Mouse (Mus musculus): Measurements from ENCODE around the gene Fam32a. TPM values are rescaled to one million over a fixed set of nuclear protein-coding genes. Genes with fewer than 3 reads are reported as not detected.

Gene Fam32a
- total RNA-seq (2021): 10 to 100 TPM; 10.9 to 13.4 TPM
- long read RNA-seq, experiment 1, transcript Fam32a-201 (4 exons, 2,564 nt): major isoform, 28 of 34 reads
- long read RNA-seq, experiment 1, partial matches to known transcripts: 4 of 34 reads
- long read RNA-seq, experiment 1, other reads (novel, unspliced or antisense): 1 of 34 reads
- long read RNA-seq, experiment 2, transcript Fam32a-201 (4 exons, 2,564 nt): major isoform, 37 of 41 reads
- long read RNA-seq, experiment 2, partial matches to known transcripts: 3 of 41 reads
- long read RNA-seq, experiment 2, other reads (novel, unspliced or antisense): 0 of 41 reads

GRCm38 (mm10) chr8:72219541-72220363 is at the start of gene Fam32a:
TSS of gene Fam32a (plus strand) at chr8:72219730.
- DNase-seq: peak; percentile 87

GRCm38 (mm10) chr8:72177346-72177925 is 42.1 kb upstream of the Fam32a start:
- DNase-seq: peak; percentile 66
- intact Hi-C loops (cut with DNase I; ENCODE audit: low total_unique reads): loop anchor here (5.0 kb wide), 1 partner anchor 190 kb away; no protein-coding TSS in a partner anchor

More at GRCm38 (mm10) chr8:72219541-72220363, at the start of gene Fam32a:
- intact Hi-C loops (cut with DNase I; ENCODE audit: low total_unique reads): loop anchor here (5.0 kb wide), 1 partner anchor 47 kb away; no protein-coding TSS in a partner anchor

- DNase-seq: no peak
- intact Hi-C loops (cut with DNase I; ENCODE audit: low total_unique reads): no loop called here
Observed at GRCm38 (mm10) chr8:72183554-72184202, 35.9 kb upstream of the Fam32a start.

GRCm38 (mm10) chr8:72187793-72188331 is 31.7 kb upstream of the Fam32a start:
- intact Hi-C loops (cut with DNase I; ENCODE audit: low total_unique reads): no loop called here
- DNase-seq: peak; percentile 13

- intact Hi-C loops (cut with DNase I; ENCODE audit: low total_unique reads): no loop called here
Observed at GRCm38 (mm10) chr8:72189417-72190214, 29.9 kb upstream of the Fam32a start, which contains the start of gene Hsh2d. TSS of gene Hsh2d (plus strand) at chr8:72189638.

GRCm38 (mm10) chr8:72190215-72190539 is 29.4 kb upstream of the Fam32a start:
- DNase-seq: no peak
- intact Hi-C loops (cut with DNase I; ENCODE audit: low total_unique reads): no loop called here

More at GRCm38 (mm10) chr8:72189417-72190214, 29.9 kb upstream of the Fam32a start, which contains the start of gene Hsh2d:
- DNase-seq: no peak

- DNase-seq: no peak
- intact Hi-C loops (cut with DNase I; ENCODE audit: low total_unique reads): no loop called here
Observed at GRCm38 (mm10) chr8:72192065-72192464, 27.5 kb upstream of the Fam32a start.

GRCm38 (mm10) chr8:72197997-72198396 is 21.5 kb upstream of the Fam32a start:
- intact Hi-C loops (cut with DNase I; ENCODE audit: low total_unique reads): no loop called here
- no peak for DNase-seq

- no peak for DNase-seq
- intact Hi-C loops (cut with DNase I; ENCODE audit: low total_unique reads): no loop called here
Observed at GRCm38 (mm10) chr8:72208582-72208981, 10.9 kb upstream of the Fam32a start.

- intact Hi-C loops (cut with DNase I; ENCODE audit: low total_unique reads): no loop called here
- no peak for DNase-seq
Observed at GRCm38 (mm10) chr8:72210222-72210621, 9.3 kb upstream of the Fam32a start.

- intact Hi-C loops (cut with DNase I; ENCODE audit: low total_unique reads): no loop called here
- DNase-seq: no peak
Observed at GRCm38 (mm10) chr8:72210710-72211109, 8.8 kb upstream of the Fam32a start.

- DNase-seq: no peak
- intact Hi-C loops (cut with DNase I; ENCODE audit: low total_unique reads): no loop called here
Observed at GRCm38 (mm10) chr8:72211846-72212245, 7.7 kb upstream of the Fam32a start.

GRCm38 (mm10) chr8:72212751-72213150 is 6.8 kb upstream of the Fam32a start, which contains the start of gene Cib3:
TSS of gene Cib3 (minus strand) at chr8:72212837.
- DNase-seq: no peak
- intact Hi-C loops (cut with DNase I; ENCODE audit: low total_unique reads): no loop called here

- intact Hi-C loops (cut with DNase I; ENCODE audit: low total_unique reads): no loop called here
- no peak for DNase-seq
Observed at GRCm38 (mm10) chr8:72213536-72213935, 6.0 kb upstream of the Fam32a start, which contains the start of gene Gm11034. TSS of gene Gm11034 (minus strand) at chr8:72213636.

GRCm38 (mm10) chr8:72215060-72215459 is 4.5 kb upstream of the Fam32a start:
- intact Hi-C loops (cut with DNase I; ENCODE audit: low total_unique reads): no loop called here

GRCm38 (mm10) chr8:72215871-72216270 is 3.7 kb upstream of the Fam32a start:
- DNase-seq: no peak
- intact Hi-C loops (cut with DNase I; ENCODE audit: low total_unique reads): no loop called here

More at GRCm38 (mm10) chr8:72215060-72215459, 4.5 kb upstream of the Fam32a start:
- no peak for DNase-seq

- no peak for DNase-seq
- intact Hi-C loops (cut with DNase I; ENCODE audit: low total_unique reads): no loop called here
Observed at GRCm38 (mm10) chr8:72218781-72219540, 569 bp upstream of the Fam32a start.

- intact Hi-C loops (cut with DNase I; ENCODE audit: low total_unique reads): loop anchor here (5.0 kb wide), 1 partner anchor 48 kb away; no protein-coding TSS in a partner anchor
- no peak for DNase-seq
Observed at GRCm38 (mm10) chr8:72220758-72221157, 1.2 kb downstream of the Fam32a start.

Data from gastrocnemius, postnatal 14 days (tissue).